Mouse (Mus musculus) kidney, postnatal 36 days (tissue): ENCODE results near the gene Ddx51.

ENCODE experiments used
- DNase-seq, 2 experiments: peaks; one replicate each; pipeline ENCODE4 v3.0.0; 2021 to 2022; ENCODE audit warnings: mixed read lengths in 2 of 2

The Ddx51 gene

GRCm38 (mm10) chr5:110664750-110665269 lies 11.6 kb downstream of the Ddx51 start:
- DNase-seq = no peak

DNA sequence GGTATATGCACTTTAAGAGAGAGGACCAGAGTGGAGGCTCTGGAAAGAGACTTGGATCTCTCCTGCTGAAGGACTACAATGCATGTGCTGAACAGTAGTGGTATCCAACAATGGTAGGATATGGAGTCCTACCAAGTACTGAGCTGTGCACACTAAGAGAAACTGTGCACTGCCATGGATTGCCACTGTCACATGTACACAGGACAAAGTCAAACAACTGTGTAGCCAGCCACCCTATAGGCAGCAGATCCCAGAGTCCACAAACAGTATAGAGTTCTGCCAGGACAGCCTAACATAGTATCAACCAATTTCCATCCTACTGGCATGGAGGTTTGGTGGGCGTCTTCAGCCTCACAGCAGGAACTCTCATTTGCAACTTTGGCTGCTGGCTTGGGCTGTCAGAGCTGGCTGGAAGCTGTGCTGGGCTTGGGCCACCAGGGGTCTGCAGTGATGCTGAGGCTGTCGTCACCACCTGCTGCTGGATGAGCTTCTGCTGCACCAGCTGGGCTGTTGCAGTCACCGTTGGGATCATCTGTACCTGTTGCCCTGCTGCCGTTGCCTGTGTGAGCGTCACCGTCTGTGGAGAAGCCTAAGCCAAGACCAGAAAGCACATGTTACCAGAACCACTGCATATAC lies 12.4 kb downstream of the Ddx51 start:
- no peak for DNase-seq

GRCm38 (mm10) chr5:110682041-110682440 lies 28.8 kb downstream of the Ddx51 start:
- no peak for DNase-seq

- no peak for DNase-seq
Measured at GRCm38 (mm10) chr5:110698617-110699016, 45.4 kb downstream of the Ddx51 start.

DNA sequence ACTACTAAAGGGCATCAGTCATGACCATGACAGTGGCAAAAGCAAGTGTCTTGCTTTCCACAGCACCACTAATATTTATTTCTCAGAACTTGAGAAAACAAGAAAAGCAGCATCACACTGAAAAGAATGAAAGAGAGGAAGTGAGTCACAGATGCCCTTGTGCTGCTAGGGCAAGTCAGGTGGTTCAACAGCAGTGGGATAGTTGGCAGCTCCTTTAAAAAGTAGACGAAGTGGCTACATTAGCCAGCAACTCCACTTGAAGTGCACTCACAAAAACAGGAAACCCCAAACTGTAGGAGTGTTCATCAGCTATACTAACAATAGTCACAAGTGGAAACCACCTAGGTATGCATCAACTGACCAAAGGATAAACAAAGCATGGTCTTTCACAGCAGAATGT lies 50.8 kb downstream of the Ddx51 start:
- no peak for DNase-seq

DNA sequence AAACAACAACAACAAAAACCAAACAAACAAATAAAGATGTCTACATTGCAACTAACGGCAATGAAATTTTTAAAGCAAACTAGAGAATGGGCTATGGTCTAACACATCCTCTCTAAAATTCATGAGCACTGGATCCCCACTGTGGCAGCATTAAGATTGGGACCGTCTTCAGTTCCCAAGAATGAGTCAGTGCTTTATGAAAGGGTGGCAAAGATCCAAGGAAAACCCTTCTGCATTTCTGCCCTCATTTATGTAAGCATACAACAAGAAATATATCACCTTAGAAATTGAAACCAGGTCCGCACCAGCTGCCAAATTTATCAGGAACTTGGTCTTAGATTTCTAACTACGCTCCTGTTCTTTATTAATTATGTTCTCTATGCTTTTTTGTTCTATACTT lies 56.0 kb downstream of the Ddx51 start:
- no peak for DNase-seq
